Mouse (Mus musculus): Measurements from ENCODE around the gene Guk1. TPM values are rescaled to one million over a fixed set of nuclear protein-coding genes. Genes with fewer than 3 reads are reported as not detected.
A peak's percentile ranks its signal among the peaks of the same experiment; 100 is the strongest.

Gene Guk1
- total RNA-seq (2021), result 100 to 1,000 TPM; 124 to 134 TPM

- no peak for DNase-seq (ENCODE audit: low spot score in 2 of 2)
- intact Hi-C loops (cut with DNase I), result no loop called here
Observed at GRCm38 (mm10) chr11:59192059-59192386, at the start of gene Guk1. Gene Guk1 (minus strand): TSS chr11:59192212.

- DNase-seq (ENCODE audit: low spot score in 2 of 2), result no peak
- intact Hi-C loops (cut with DNase I), result loop anchor here (2.0 kb wide), 1 partner anchor 53 kb away; no protein-coding TSS in a partner anchor
Observed at GRCm38 (mm10) chr11:59239796-59240195, 47.8 kb upstream of the Guk1 start.

GRCm38 (mm10) chr11:59239428-59239785 is 47.4 kb upstream of the Guk1 start:
- no peak for DNase-seq (ENCODE audit: low spot score in 2 of 2)
- intact Hi-C loops (cut with DNase I), result loop anchor here (2.0 kb wide), 1 partner anchor 53 kb away; no protein-coding TSS in a partner anchor

- peak; percentile 46 to 57 for DNase-seq (ENCODE audit: low spot score in 2 of 2)
- intact Hi-C loops (cut with DNase I), result loop anchor here (2.0 kb wide), 1 partner anchor 54 kb away; no protein-coding TSS in a partner anchor
Observed at GRCm38 (mm10) chr11:59238525-59239427, 46.8 kb upstream of the Guk1 start.

- DNase-seq (ENCODE audit: low spot score in 2 of 2), result no peak
- intact Hi-C loops (cut with DNase I), result no loop called here
Observed at GRCm38 (mm10) chr11:59232797-59233196, 40.8 kb upstream of the Guk1 start.

- intact Hi-C loops (cut with DNase I), result no loop called here
- peak; percentile 51 to 65 for DNase-seq (ENCODE audit: low spot score in 2 of 2)
Observed at GRCm38 (mm10) chr11:59230144-59230760, 38.2 kb upstream of the Guk1 start.

- intact Hi-C loops (cut with DNase I), result loop anchor here (2.0 to 5.0 kb wide), 2 partner anchors 70 to 264 kb away; no protein-coding TSS in a partner anchor
- peak; percentile 97 to 98 for DNase-seq (ENCODE audit: low spot score in 2 of 2)
Observed at GRCm38 (mm10) chr11:59228122-59228953, 36.3 kb upstream of the Guk1 start, which contains the start of gene Arf1. Gene Arf1 (minus strand): TSS chr11:59228270.

GRCm38 (mm10) chr11:59227604-59228121 is 35.7 kb upstream of the Guk1 start:
- intact Hi-C loops (cut with DNase I), result loop anchor here (2.0 to 5.0 kb wide), 2 partner anchors 71 to 265 kb away; no protein-coding TSS in a partner anchor
- DNase-seq (ENCODE audit: low spot score in 2 of 2), result no peak

GRCm38 (mm10) chr11:59226787-59227603 is 35.0 kb upstream of the Guk1 start:
- intact Hi-C loops (cut with DNase I), result loop anchor here (5.0 kb wide), 1 partner anchor 265 kb away; no protein-coding TSS in a partner anchor
- DNase-seq (ENCODE audit: low spot score in 2 of 2), result no peak

- no peak for DNase-seq (ENCODE audit: low spot score in 2 of 2)
- intact Hi-C loops (cut with DNase I), result loop anchor here (5.0 kb wide), 1 partner anchor 266 kb away; no protein-coding TSS in a partner anchor
Observed at GRCm38 (mm10) chr11:59226251-59226650, 34.2 kb upstream of the Guk1 start.

- no peak for DNase-seq (ENCODE audit: low spot score in 2 of 2)
- intact Hi-C loops (cut with DNase I), result loop anchor here (5.0 kb wide), 1 partner anchor 267 kb away; no protein-coding TSS in a partner anchor
Observed at GRCm38 (mm10) chr11:59225167-59225566, 33.2 kb upstream of the Guk1 start.

- intact Hi-C loops (cut with DNase I), result no loop called here
- no peak for DNase-seq (ENCODE audit: low spot score in 2 of 2)
Observed at GRCm38 (mm10) chr11:59224470-59224869, 32.5 kb upstream of the Guk1 start.

- intact Hi-C loops (cut with DNase I), result no loop called here
- DNase-seq (ENCODE audit: low spot score in 2 of 2), result no peak
Observed at GRCm38 (mm10) chr11:59224025-59224424, 32.0 kb upstream of the Guk1 start.

GRCm38 (mm10) chr11:59222306-59222705 is 30.3 kb upstream of the Guk1 start:
- intact Hi-C loops (cut with DNase I), result no loop called here

GRCm38 (mm10) chr11:59221604-59222003 is 29.6 kb upstream of the Guk1 start:
- DNase-seq (ENCODE audit: low spot score in 2 of 2), result no peak
- intact Hi-C loops (cut with DNase I), result no loop called here

More at GRCm38 (mm10) chr11:59222306-59222705, 30.3 kb upstream of the Guk1 start:
- DNase-seq (ENCODE audit: low spot score in 2 of 2), result no peak

GRCm38 (mm10) chr11:59219064-59219463 is 27.1 kb upstream of the Guk1 start:
- intact Hi-C loops (cut with DNase I), result no loop called here
- no peak for DNase-seq (ENCODE audit: low spot score in 2 of 2)

GRCm38 (mm10) chr11:59218389-59218998 is 26.5 kb upstream of the Guk1 start:
- intact Hi-C loops (cut with DNase I), result no loop called here
- DNase-seq (ENCODE audit: low spot score in 2 of 2), result peak in 1 of 2 experiments; percentile 64

- intact Hi-C loops (cut with DNase I), result no loop called here
- DNase-seq (ENCODE audit: low spot score in 2 of 2), result peak; percentile 32 to 82
Observed at GRCm38 (mm10) chr11:59216955-59217354, 24.9 kb upstream of the Guk1 start.

Measured in left cerebral cortex, postnatal 25 days (tissue).